Mouse (Mus musculus) neutrophil, adult 5-6 weeks (primary cell): ENCODE measurements around the gene Dmxl2. TPM values are rescaled to one million over a fixed set of nuclear protein-coding genes. Genes with fewer than 3 reads are reported as not detected.

Experiments used
- ATAC-seq: fragments of 151-379, 151-347 bp; 2 replicates; pipeline ENCODE4 v1.8.0; 2017; ENCODE audit warnings: mild to moderate bottlenecking, moderate TSS enrichment; ENCODE audit not compliant: insufficient number of reproducible peaks, poor library complexity, low FRiP score, severe bottlenecking; ENCODE audit errors: extremely low read depth
- total RNA-seq: library from RNA; stranded (forward); fragments of 200-1000 nt; gene quantifications from 2 replicates; pipeline ENCODE4 v1.2.3, GENCODE M21; 2017

The Dmxl2 gene
- total RNA-seq, 1 experiment from 2014 or later, result 119 TPM

GRCm38 (mm10) chr9:54502111-54502495, 677 bp upstream of the Dmxl2 start:
- ATAC-seq, result no peak

GRCm38 (mm10) chr9:54500832-54501452, 484 bp downstream of the Dmxl2 start:
- ATAC-seq, result no peak

- no peak for ATAC-seq
These were observed 1.6 kb downstream of the Dmxl2 start for GRCm38 (mm10) chr9:54499791-54500190.

GRCm38 (mm10) chr9:54499291-54499690, 2.1 kb downstream of the Dmxl2 start:
- ATAC-seq, result no peak

- ATAC-seq, result no peak
These were observed 11.0 kb downstream of the Dmxl2 start for GRCm38 (mm10) chr9:54490431-54490830.

- ATAC-seq, result no peak
These were observed 11.8 kb downstream of the Dmxl2 start for GRCm38 (mm10) chr9:54489599-54489998.

- no peak for ATAC-seq
These were observed 16.5 kb downstream of the Dmxl2 start for GRCm38 (mm10) chr9:54484927-54485326.

- no peak for ATAC-seq
These were observed 18.2 kb downstream of the Dmxl2 start for GRCm38 (mm10) chr9:54483215-54483614.

- no peak for ATAC-seq
These were observed 18.7 kb downstream of the Dmxl2 start for GRCm38 (mm10) chr9:54482763-54483162.

GRCm38 (mm10) chr9:54479054-54479453, 22.4 kb downstream of the Dmxl2 start:
- ATAC-seq, result no peak

GRCm38 (mm10) chr9:54478117-54478516, 23.3 kb downstream of the Dmxl2 start:
- ATAC-seq, result no peak

GRCm38 (mm10) chr9:54474546-54474945, 26.9 kb downstream of the Dmxl2 start:
- ATAC-seq, result no peak

- ATAC-seq, result peak; percentile 92
These were observed 27.4 kb downstream of the Dmxl2 start for GRCm38 (mm10) chr9:54474031-54474430.

GRCm38 (mm10) chr9:54472784-54473183, 28.6 kb downstream of the Dmxl2 start:
- ATAC-seq, result no peak

- peak; percentile 52 for ATAC-seq
These were observed 32.1 kb downstream of the Dmxl2 start for GRCm38 (mm10) chr9:54469339-54469738.

GRCm38 (mm10) chr9:54467433-54467933, 33.9 kb downstream of the Dmxl2 start:
- ATAC-seq, result peak; percentile 72

- ATAC-seq, result no peak
These were observed 37.9 kb downstream of the Dmxl2 start for GRCm38 (mm10) chr9:54463483-54464054.

GRCm38 (mm10) chr9:54439015-54439414, 62.4 kb downstream of the Dmxl2 start:
- no peak for ATAC-seq

GRCm38 (mm10) chr9:54438246-54438645, 63.2 kb downstream of the Dmxl2 start:
- no peak for ATAC-seq

GRCm38 (mm10) chr9:54416238-54416637, 85.2 kb downstream of the Dmxl2 start:
- no peak for ATAC-seq

GRCm38 (mm10) chr9:54356756-54357155, 144.7 kb downstream of the Dmxl2 start:
- ATAC-seq, result no peak
